Mouse (Mus musculus): ENCODE measurements around the gene Ildr1.

DNA sequence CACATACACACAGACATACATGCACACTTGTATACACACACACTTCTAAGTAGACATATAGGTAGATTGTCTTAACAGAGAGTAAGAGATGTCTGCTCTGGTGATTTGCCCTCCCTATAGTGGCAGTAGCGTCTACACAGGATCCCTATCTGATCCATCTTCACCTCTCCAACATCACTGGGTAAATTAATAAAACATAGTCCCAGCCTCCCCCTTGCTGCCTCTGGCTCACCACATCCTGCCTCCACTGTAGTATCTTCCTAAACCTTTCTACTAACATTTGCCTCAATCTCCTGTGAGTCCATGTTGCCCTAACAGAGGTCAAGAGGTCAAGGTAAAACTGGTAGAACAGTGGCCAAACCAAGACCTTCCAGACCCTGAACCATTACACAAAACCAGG is 38.6 kb upstream of the Ildr1 start:
- no peak for TF ChIP-seq ZNF384 (IDR thresholded peaks at IDR 0.05; ENCODE audit: low read depth, low read length)
- TF ChIP-seq CHD2 (IDR thresholded peaks at IDR 0.05; ENCODE audit: low read depth, low read length): no peak
- no peak for TF ChIP-seq ZC3H11A (IDR thresholded peaks at IDR 0.05; ENCODE audit: borderline replicate concordance, low read depth, low read length)

All from ES-E14 (cell line).